Mouse (Mus musculus): ENCODE results near the gene Aff1.

Aff1 gene

GRCm38 (mm10) chr5:103769701-103770100, 77.5 kb downstream of the Aff1 start:
- in situ Hi-C loops (cut with MboI, MseI) = loop anchor here in 1 of 2 experiments (10.0 kb wide), 1 partner anchor 725 kb away; no protein-coding TSS in a partner anchor

GRCm38 (mm10) chr5:103770447-103771222, 78.5 kb downstream of the Aff1 start:
- in situ Hi-C loops (cut with MboI, MseI) = loop anchor here in 1 of 2 experiments (10.0 kb wide), 1 partner anchor 724 kb away; no protein-coding TSS in a partner anchor

- in situ Hi-C loops (cut with MboI, MseI) = loop anchor here in 1 of 2 experiments (10.0 kb wide), 1 partner anchor 723 kb away; no protein-coding TSS in a partner anchor
These were observed 79.2 kb downstream of the Aff1 start for GRCm38 (mm10) chr5:103771380-103771779.

- in situ Hi-C loops (cut with MboI, MseI) = loop anchor here in 1 of 2 experiments (10.0 kb wide), 1 partner anchor 723 kb away; no protein-coding TSS in a partner anchor
These were observed 80.1 kb downstream of the Aff1 start for GRCm38 (mm10) chr5:103772252-103772651.

- in situ Hi-C loops (cut with MboI, MseI) = loop anchor here in 1 of 2 experiments (10.0 kb wide), 1 partner anchor 722 kb away; no protein-coding TSS in a partner anchor
These were observed 81.0 kb downstream of the Aff1 start for GRCm38 (mm10) chr5:103773100-103773552.

- in situ Hi-C loops (cut with MboI, MseI) = loop anchor here in 1 of 2 experiments (10.0 kb wide), 1 partner anchor 720 kb away; no protein-coding TSS in a partner anchor
These were observed 82.6 kb downstream of the Aff1 start for GRCm38 (mm10) chr5:103774703-103775333.

- in situ Hi-C loops (cut with MboI, MseI) = loop anchor here in 1 of 2 experiments (10.0 kb wide), 1 partner anchor 719 kb away; no protein-coding TSS in a partner anchor
These were observed 83.3 kb downstream of the Aff1 start for GRCm38 (mm10) chr5:103775429-103775828.

GRCm38 (mm10) chr5:103776842-103777241, 84.7 kb downstream of the Aff1 start:
- in situ Hi-C loops (cut with MboI, MseI) = loop anchor here in 1 of 2 experiments (10.0 kb wide), 1 partner anchor 718 kb away; no protein-coding TSS in a partner anchor

- in situ Hi-C loops (cut with MboI, MseI) = loop anchor here in 1 of 2 experiments (10.0 kb wide), 1 partner anchor 717 kb away; no protein-coding TSS in a partner anchor
These were observed 85.3 kb downstream of the Aff1 start for GRCm38 (mm10) chr5:103777446-103777845.

- in situ Hi-C loops (cut with MboI, MseI) = loop anchor here in 1 of 2 experiments (10.0 kb wide), 1 partner anchor 716 kb away; no protein-coding TSS in a partner anchor
These were observed 86.3 kb downstream of the Aff1 start for GRCm38 (mm10) chr5:103778314-103779117.

- in situ Hi-C loops (cut with MboI, MseI) = loop anchor here in 1 of 2 experiments (10.0 kb wide), 1 partner anchor 715 kb away; no protein-coding TSS in a partner anchor
These were observed 87.7 kb downstream of the Aff1 start for GRCm38 (mm10) chr5:103779836-103780235.

- in situ Hi-C loops (cut with MboI, MseI) = no loop called here
These were observed 88.1 kb downstream of the Aff1 start for GRCm38 (mm10) chr5:103780266-103780665.

GRCm38 (mm10) chr5:103780836-103781235, 88.7 kb downstream of the Aff1 start:
- in situ Hi-C loops (cut with MboI, MseI) = no loop called here

- in situ Hi-C loops (cut with MboI, MseI) = no loop called here
These were observed 91.0 kb downstream of the Aff1 start for GRCm38 (mm10) chr5:103783086-103783668.

- in situ Hi-C loops (cut with MboI, MseI) = no loop called here
These were observed 93.9 kb downstream of the Aff1 start for GRCm38 (mm10) chr5:103786096-103786495.

GRCm38 (mm10) chr5:103788476-103788875, 96.3 kb downstream of the Aff1 start:
- in situ Hi-C loops (cut with MboI, MseI) = no loop called here

GRCm38 (mm10) chr5:103788976-103789375, 96.8 kb downstream of the Aff1 start:
- in situ Hi-C loops (cut with MboI, MseI) = no loop called here

GRCm38 (mm10) chr5:103789619-103790116, 97.5 kb downstream of the Aff1 start:
- in situ Hi-C loops (cut with MboI, MseI) = no loop called here

GRCm38 (mm10) chr5:103791741-103792140, 99.6 kb downstream of the Aff1 start:
- in situ Hi-C loops (cut with MboI, MseI) = no loop called here

- in situ Hi-C loops (cut with MboI, MseI) = no loop called here
These were observed 102.9 kb downstream of the Aff1 start for GRCm38 (mm10) chr5:103795121-103795520.
